Mouse (Mus musculus) ES-Bruce4 (cell line): ENCODE measurements around the gene Adarb1. TPM values are rescaled to one million over a fixed set of nuclear protein-coding genes. Genes with fewer than 3 reads are reported as not detected.

Experiments
- H3K27ac ChIP-seq: 2 replicates; pipeline ENCODE4 v1.5.1; 2012; ENCODE audit warnings: low read length, inconsistent platforms; ENCODE audit not compliant: insufficient read depth
- H3K27me3 ChIP-seq: 2 replicates; pipeline ENCODE4 v1.6.1; 2012; ENCODE audit warnings: mild to moderate bottlenecking, low read length, inconsistent platforms; ENCODE audit not compliant: control insufficient read depth, poor library complexity, insufficient read depth, severe bottlenecking
- H3K36me3 ChIP-seq: 2 replicates; pipeline ENCODE4 v1.6.1; 2012; ENCODE audit warnings: inconsistent platforms, mild to moderate bottlenecking, low read length, moderate library complexity; ENCODE audit not compliant: control insufficient read depth, poor library complexity, insufficient read depth, severe bottlenecking
- H3K4me1 ChIP-seq: one replicate; pipeline ENCODE4 v1.8.1; 2011; ENCODE audit warnings: low read length; ENCODE audit not compliant: control insufficient read depth, insufficient read depth
- H3K4me3 ChIP-seq: 2 replicates; pipeline ENCODE4 v1.5.1; 2011; ENCODE audit warnings: low read depth, mild to moderate bottlenecking, low read length
- H3K9ac ChIP-seq: 2 replicates; pipeline ENCODE4 v1.6.1; 2012; ENCODE audit warnings: low read depth, mild to moderate bottlenecking, inconsistent platforms; ENCODE audit not compliant: poor library complexity, severe bottlenecking
- H3K9me3 ChIP-seq: replicated peaks from 2 replicates; pipeline ENCODE4 v1.6.1; 2012; ENCODE audit warnings: mild to moderate bottlenecking, low read length, inconsistent platforms; ENCODE audit not compliant: control insufficient read depth, poor library complexity, insufficient read depth, severe bottlenecking
- CTCF ChIP-seq: IDR thresholded peaks from one replicate; pipeline ENCODE4 v1.8.1; 2011; ENCODE audit warnings: low read depth, low read length
- EP300 ChIP-seq: IDR thresholded peaks from 2 replicates; pipeline ENCODE4 v1.6.1; 2011; ENCODE audit warnings: low read depth, low read length; ENCODE audit not compliant: insufficient read depth
- POLR2A ChIP-seq: IDR thresholded peaks from one replicate; pipeline ENCODE4 v1.8.1; 2011; ENCODE audit warnings: low read length; ENCODE audit not compliant: insufficient read depth
- polyA plus RNA-seq: library from polyadenylated mRNA; stranded (reverse); fragments of >200 nt; gene quantifications from 2 replicates; pipeline ENCODE4 v1.2.4, GENCODE M21; 2011; ENCODE audit warnings: low read depth; ENCODE audit not compliant: missing spikeins, insufficient read depth, insufficient read length

The Adarb1 gene
- polyA plus RNA-seq, 1 experiment = 9.7 TPM

- TF ChIP-seq POLR2A = no peak
- no peak for TF ChIP-seq CTCF
- no peak for TF ChIP-seq EP300
- no peak overlapping the region for H3K4me3 ChIP-seq
- H3K36me3 ChIP-seq = no peaks in the 10 kb centered on the region
- no peak overlapping the region for H3K27ac ChIP-seq
- H3K4me1 ChIP-seq = no peaks in the 10 kb centered on the region
- H3K9ac ChIP-seq = no peak overlapping the region
- no peaks in the 10 kb centered on the region for H3K9me3 ChIP-seq
- no peaks in the 10 kb centered on the region for H3K27me3 ChIP-seq
Measured at GRCm38 (mm10) chr10:77240764-77241163, 177.3 kb downstream of the Adarb1 start.

Other genes starting within 250 kb of the Adarb1 start
- 30.5 and 33.7 TPM in 2 replicates for gene Pofut2, start 159.1 kb downstream of the Adarb1 start, polyA plus RNA-seq
- gene Fam207a, start 97.5 kb upstream of the Adarb1 start, polyA plus RNA-seq = 23.2 and 24.3 TPM in 2 replicates
- gene Itgb2, start 112.0 kb upstream of the Adarb1 start, polyA plus RNA-seq = 0.61 and 0.82 TPM in 2 replicates
- gene Pttg1ip, start 163.4 kb upstream of the Adarb1 start, polyA plus RNA-seq = 83.2 and 89.6 TPM in 2 replicates
- gene Sumo3, start 187.8 kb upstream of the Adarb1 start, polyA plus RNA-seq = 218 and 242 TPM in 2 replicates
- 50.7 and 57.6 TPM in 2 replicates for gene Gm49325, start 187.9 kb upstream of the Adarb1 start, polyA plus RNA-seq
- gene Ube2g2, start 204.0 kb upstream of the Adarb1 start, polyA plus RNA-seq = 40.2 and 43.2 TPM in 2 replicates